Mouse (Mus musculus) left cerebral cortex, adult 11 months (tissue): ENCODE data around the gene Dgcr6.

Experiments
- DNase-seq: peaks from one replicate; pipeline ENCODE4 v3.0.0; 2022; ENCODE audit warnings: low spot score

Gene Dgcr6

GRCm38 (mm10) chr16:18119031-18119730 lies 66.5 kb downstream of the Dgcr6 start:
- DNase-seq, result no peak
